Mouse (Mus musculus) limb, embryonic 10.5 days (tissue): Measurements from ENCODE around the gene Ddn. TPM values are rescaled to one million over a fixed set of nuclear protein-coding genes. Genes with fewer than 3 reads are reported as not detected.

Experiments
- DNase-seq: peaks from one replicate; pipeline ENCODE4 v3.0.0-alpha.2; 2017; ENCODE audit warnings: low spot score
- H3K27ac ChIP-seq: fragments of 300-500 bp; sonication (generic); 2 replicates; pipeline ENCODE4 v1.5.1; 2016; ENCODE audit warnings: mild to moderate bottlenecking
- H3K27me3 ChIP-seq: fragments of 300-500 bp; sonication (generic); 2 replicates; pipeline ENCODE4 v1.6.1; 2016; ENCODE audit warnings: low read depth, mild to moderate bottlenecking; ENCODE audit not compliant: poor library complexity, severe bottlenecking
- H3K36me3 ChIP-seq: fragments of 300-500 bp; sonication (generic); 2 replicates; pipeline ENCODE4 v1.6.1; 2016; ENCODE audit warnings: mild to moderate bottlenecking, moderate library complexity
- H3K4me1 ChIP-seq: fragments of 300-500 bp; sonication (generic); 2 replicates; pipeline ENCODE4 v1.6.1; 2016
- H3K4me3 ChIP-seq: fragments of 300-500 bp; sonication (generic); 2 replicates; pipeline ENCODE4 v1.5.1; 2016; ENCODE audit warnings: mild to moderate bottlenecking, moderate library complexity
- H3K9me3 ChIP-seq: fragments of 300-500 bp; sonication (generic); replicated peaks from 2 replicates; pipeline ENCODE4 v1.6.1; 2016; ENCODE audit warnings: mild to moderate bottlenecking
- WGBS: fragments of 180-500 bp; shearing (Covaris S2); methylation state at CpG from one replicate; pipeline ENCODE4 v1.1.7; 2016; 5-methylcytosine and 5-hydroxymethylcytosine counted together
- polyA plus RNA-seq: library from polyadenylated mRNA; unstranded; fragments of >200 nt; fragmentation: Nextera tagmentation; extraction: Ambion mirVana; gene quantifications from 2 replicates; pipeline ENCODE4 v1.2.1, GENCODE M21; 2016

Gene Ddn
- polyA plus RNA-seq, 1 experiment from 2014 or later = not detected

GRCm38 (mm10) chr15:98775533-98775932 lies 33.8 kb downstream of the Ddn start:
- Histone ChIP-seq H3K9me3 (0 out of 2 replicates have a peak, but pooled peaks cover 2% of the 10 kb centered on the region), H3K36me3 (no peaks in the 10 kb centered on the region), H3K27me3 (peaks cover 100% of the 10 kb centered on the region), H3K27ac (no peak overlapping the region), H3K4me1 (peaks cover 56% of the 10 kb centered on the region), H3K4me3 (no peak overlapping the region)
- WGBS = 0% methylated on average over 5 of the region's 5 CpGs
- DNase-seq = no peak

- H3K4me1 ChIP-seq = peaks cover 49% of the 10 kb centered on the region
- DNase-seq = no peak
- 5% methylated on average over 15 of the region's 15 CpGs for WGBS
Observed at GRCm38 (mm10) chr15:98774096-98774495, 35.2 kb downstream of the Ddn start.

DNA sequence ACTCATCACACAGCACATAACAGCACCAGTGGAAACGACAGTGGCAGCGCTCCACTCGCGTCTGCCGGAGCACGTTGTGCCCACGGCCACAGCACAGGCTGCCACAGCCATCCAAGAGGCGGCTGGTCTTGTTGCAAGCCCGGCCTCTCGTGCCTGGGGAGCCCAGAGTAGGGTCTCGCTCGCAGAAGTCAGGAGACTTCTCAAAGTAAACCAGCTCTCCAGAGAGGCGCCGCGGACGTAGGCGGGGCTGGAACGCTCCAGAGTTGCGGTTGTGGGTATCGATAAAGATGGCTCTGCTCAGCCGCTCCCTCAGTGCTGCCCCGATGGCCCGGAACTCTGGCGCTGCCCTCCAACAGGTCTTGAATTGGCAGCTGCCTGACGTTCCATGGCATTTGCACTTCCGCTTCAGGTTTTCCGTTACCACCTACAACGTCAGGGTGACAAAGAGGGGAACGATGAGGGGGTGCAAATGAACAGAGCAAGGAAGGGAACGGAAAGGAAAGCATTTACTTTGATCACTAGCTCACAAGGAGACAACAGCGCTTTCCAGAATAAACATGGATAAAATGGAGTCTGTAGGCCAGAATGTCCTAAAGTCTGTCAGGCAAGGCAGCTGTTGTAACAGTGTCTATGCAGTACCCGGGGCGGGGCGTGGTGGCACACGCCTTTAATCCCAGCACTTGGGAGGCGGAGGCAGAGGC lies 36.6 kb downstream of the Ddn start:
- DNase-seq = peak; percentile 66
- peak overlapping the region; percentile 42 for H3K4me3 ChIP-seq
- no peaks in the 10 kb centered on the region for H3K9me3 ChIP-seq
- peaks cover 100% of the 10 kb centered on the region for H3K27me3 ChIP-seq
- H3K36me3 ChIP-seq = no peaks in the 10 kb centered on the region
- H3K4me1 ChIP-seq = peaks cover 37% of the 10 kb centered on the region
- 0 out of 2 replicates have a peak overlapping the region, but pooled peaks have one; percentile 10 for H3K27ac ChIP-seq
- WGBS = 3% methylated on average over 36 of the region's 36 CpGs

More at GRCm38 (mm10) chr15:98774096-98774495, 35.2 kb downstream of the Ddn start:
- Histone ChIP-seq H3K4me3 (no peak overlapping the region), H3K36me3 (no peaks in the 10 kb centered on the region), H3K27ac (no peak overlapping the region), H3K9me3 (no peaks in the 10 kb centered on the region), H3K27me3 (peaks cover 100% of the 10 kb centered on the region)

GRCm38 (mm10) chr15:98771813-98772425 lies 37.4 kb downstream of the Ddn start:
- Histone ChIP-seq H3K27ac (no peak overlapping the region), H3K9me3 (no peaks in the 10 kb centered on the region), H3K4me1 (peaks cover 29% of the 10 kb centered on the region), H3K36me3 (no peaks in the 10 kb centered on the region), H3K4me3 (peak overlapping the region; percentile 42; the same call in 1 of the 2 replicates), H3K27me3 (peaks cover 93% of the 10 kb centered on the region)
- 7% methylated on average over 12 of the region's 12 CpGs for WGBS
- no peak for DNase-seq

DNA sequence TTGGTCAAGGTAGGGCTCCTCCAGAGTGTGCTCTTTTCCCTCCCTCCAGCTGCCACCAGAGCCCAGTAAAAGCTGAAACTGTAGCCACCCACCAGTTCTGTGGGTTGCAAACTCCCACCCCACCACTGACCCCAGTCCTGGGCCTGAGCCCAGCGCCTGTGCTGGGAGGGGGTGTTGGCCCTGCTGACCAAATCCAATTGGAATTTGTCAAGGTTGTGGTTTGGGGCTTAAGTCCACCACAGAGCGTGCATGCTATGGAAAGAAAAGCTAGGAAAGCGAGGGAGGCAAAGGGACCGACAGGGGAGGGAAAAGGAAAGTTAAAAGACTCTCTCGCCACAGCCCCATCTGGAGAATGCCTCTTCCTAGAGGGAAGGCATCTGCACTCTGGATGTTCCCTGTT lies 41.0 kb downstream of the Ddn start:
- 19% methylated on average over 5 of the region's 5 CpGs for WGBS
- peaks cover 82% of the 10 kb centered on the region for H3K27me3 ChIP-seq

DNA sequence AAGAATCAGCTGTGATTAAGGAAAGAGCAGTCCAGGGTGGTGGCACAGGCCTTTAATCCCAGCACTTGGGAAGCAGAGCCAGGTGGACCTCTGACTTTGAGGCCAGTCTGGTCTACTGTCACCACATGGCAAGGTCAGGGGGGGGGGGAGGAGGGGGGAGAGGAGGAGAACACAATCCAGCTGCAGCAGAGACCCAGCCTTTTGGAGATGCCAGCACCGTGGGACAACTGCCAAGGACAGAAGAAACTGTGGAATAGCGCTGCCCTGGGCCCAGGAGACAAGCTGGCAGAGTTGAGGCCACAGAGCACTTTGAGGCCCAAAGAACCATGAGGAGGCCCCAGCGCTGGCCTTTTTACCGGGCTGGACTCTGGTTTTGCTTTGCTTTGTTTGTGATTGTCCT lies 43.4 kb downstream of the Ddn start:
- H3K4me3 ChIP-seq = no peak overlapping the region
- no peaks in the 10 kb centered on the region for H3K9me3 ChIP-seq
- peaks cover 59% of the 10 kb centered on the region for H3K27me3 ChIP-seq
- WGBS = 77% methylated on average over 4 of the region's 4 CpGs
- no peak overlapping the region for H3K27ac ChIP-seq
- no peak for DNase-seq
- H3K4me1 ChIP-seq = peaks cover 31% of the 10 kb centered on the region
- H3K36me3 ChIP-seq = peaks cover 7% of the 10 kb centered on the region; the same call in 1 of the 2 replicates

More for the DNA sequence above, 41.0 kb downstream of the Ddn start:
- no peak overlapping the region for H3K4me3 ChIP-seq
- H3K9me3 ChIP-seq = no peaks in the 10 kb centered on the region
- no peaks in the 10 kb centered on the region for H3K36me3 ChIP-seq
- no peak for DNase-seq
- peaks cover 24% of the 10 kb centered on the region for H3K4me1 ChIP-seq
- H3K27ac ChIP-seq = no peak overlapping the region

- H3K4me3 ChIP-seq = peak within 1 kb of the TSS; percentile 95
- peaks cover 37% of the 10 kb centered on the region for H3K36me3 ChIP-seq
- DNase-seq = peak; percentile 98
- peak within 1 kb of the TSS; percentile 96 for H3K27ac ChIP-seq
- H3K9me3 ChIP-seq = no peaks in the 10 kb centered on the region
- peaks cover 29% of the 10 kb centered on the region for H3K27me3 ChIP-seq
- H3K4me1 ChIP-seq = peaks cover 31% of the 10 kb centered on the region
- WGBS = under 1% methylated on average over 76 of the region's 76 CpGs
Observed at GRCm38 (mm10) chr15:98762670-98763529, 46.4 kb downstream of the Ddn start, which contains the start of gene Arf3. Gene Arf3, minus strand, starts transcription at chr15:98763214.

GRCm38 (mm10) chr15:98762201-98762621 lies 47.1 kb downstream of the Ddn start:
- Histone ChIP-seq H3K27me3 (peaks cover 26% of the 10 kb centered on the region), H3K27ac (peak overlapping the region; percentile 96), H3K36me3 (peaks cover 41% of the 10 kb centered on the region), H3K4me3 (peak overlapping the region; percentile 95), H3K9me3 (no peaks in the 10 kb centered on the region), H3K4me1 (peaks cover 31% of the 10 kb centered on the region)
- peak; percentile 84 for DNase-seq
- WGBS = under 1% methylated on average over 24 of the region's 24 CpGs

DNA sequence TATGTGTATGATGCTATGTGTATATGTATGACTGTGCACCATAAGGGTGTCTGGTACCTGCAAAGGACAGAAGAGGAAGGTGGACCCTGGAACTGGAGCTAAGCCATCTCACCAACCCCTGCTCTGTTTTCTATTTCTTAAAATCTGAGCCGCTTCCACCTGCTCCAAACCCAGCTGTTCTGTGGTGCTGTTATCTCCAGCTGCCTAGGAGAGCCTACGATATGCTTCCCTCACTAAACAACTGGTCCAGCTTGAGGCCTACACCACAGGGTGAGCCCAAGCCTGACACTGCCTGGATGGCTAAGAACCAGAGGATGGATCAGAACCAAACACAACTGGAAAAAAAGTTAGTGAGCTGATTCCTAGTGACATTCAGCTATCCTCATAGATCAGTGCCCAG lies 55.2 kb downstream of the Ddn start:
- H3K4me3 ChIP-seq = no peak overlapping the region
- no peak for DNase-seq
- H3K9me3 ChIP-seq = no peaks in the 10 kb centered on the region
- H3K27ac ChIP-seq = no peak overlapping the region
- no peaks in the 10 kb centered on the region for H3K27me3 ChIP-seq
- H3K36me3 ChIP-seq = peaks cover 67% of the 10 kb centered on the region
- whole genome bisulfite sequencing = 85% methylated on average over 2 of the region's 2 CpGs
- no peaks in the 10 kb centered on the region for H3K4me1 ChIP-seq

Other genes starting within 250 kb of the Ddn start
- 60.7 and 68.0 TPM in 2 replicates for gene Ccnt1, start 238.6 kb downstream of the Ddn start, polyA plus RNA-seq
- gene 4930415O20Rik, start 238.5 kb downstream of the Ddn start, polyA plus RNA-seq = 0.28 TPM in 1 of 2 replicates, not detected in the other
- gene Adcy6, start 199.4 kb downstream of the Ddn start, polyA plus RNA-seq = 15.7 and 16.5 TPM in 2 replicates
- gene Cacnb3, start 178.7 kb downstream of the Ddn start, polyA plus RNA-seq = 16.6 and 24.2 TPM in 2 replicates
- gene Ddx23, start 146.6 kb downstream of the Ddn start, polyA plus RNA-seq = 21.8 and 25.4 TPM in 2 replicates
- 0.38 and 0.62 TPM in 2 replicates for gene Rnd1, start 132.0 kb downstream of the Ddn start, polyA plus RNA-seq
- 0.34 and 0.64 TPM in 2 replicates for gene Ccdc65, start 101.3 kb downstream of the Ddn start, polyA plus RNA-seq
- 26.8 and 28.9 TPM in 2 replicates for gene Fkbp11, start 81.3 kb downstream of the Ddn start, polyA plus RNA-seq
- 44.3 and 49.1 TPM in 2 replicates for gene Arf3, start 46.3 kb downstream of the Ddn start, polyA plus RNA-seq
- 0.62 and 0.99 TPM in 2 replicates for gene Wnt10b, start 31.3 kb downstream of the Ddn start, polyA plus RNA-seq
- not detected in 2 replicates for gene Wnt1, start 19.6 kb downstream of the Ddn start, polyA plus RNA-seq
- 92.3 and 97.7 TPM in 2 replicates for gene Prkag1, start 22.0 kb upstream of the Ddn start, polyA plus RNA-seq
- 12.6 and 13.6 TPM in 2 replicates for gene Kmt2d, start 61.7 kb upstream of the Ddn start, polyA plus RNA-seq
- gene Rhebl1, start 85.0 kb upstream of the Ddn start, polyA plus RNA-seq = 27.9 and 34.3 TPM in 2 replicates
- 0.40 and 0.46 TPM in 2 replicates for gene Dhh, start 89.0 kb upstream of the Ddn start, polyA plus RNA-seq
- 23.9 and 28.3 TPM in 2 replicates for gene Lmbr1l, start 108.7 kb upstream of the Ddn start, polyA plus RNA-seq
- 2,301 and 2,452 TPM in 2 replicates for gene Tuba1b, start 125.1 kb upstream of the Ddn start, polyA plus RNA-seq
- gene Gm49450, start 144.1 kb upstream of the Ddn start, polyA plus RNA-seq = not detected in 2 replicates
- 1,294 and 1,475 TPM in 2 replicates for gene Tuba1a, start 144.2 kb upstream of the Ddn start, polyA plus RNA-seq
- gene Tuba1c, start 220.4 kb upstream of the Ddn start, polyA plus RNA-seq = 133 and 138 TPM in 2 replicates
- gene Prph, start 245.7 kb upstream of the Ddn start, polyA plus RNA-seq = 0.16 TPM in 1 of 2 replicates, not detected in the other